Mouse (Mus musculus): ENCODE measurements around the gene Rdm1.

The Rdm1 gene

DNA sequence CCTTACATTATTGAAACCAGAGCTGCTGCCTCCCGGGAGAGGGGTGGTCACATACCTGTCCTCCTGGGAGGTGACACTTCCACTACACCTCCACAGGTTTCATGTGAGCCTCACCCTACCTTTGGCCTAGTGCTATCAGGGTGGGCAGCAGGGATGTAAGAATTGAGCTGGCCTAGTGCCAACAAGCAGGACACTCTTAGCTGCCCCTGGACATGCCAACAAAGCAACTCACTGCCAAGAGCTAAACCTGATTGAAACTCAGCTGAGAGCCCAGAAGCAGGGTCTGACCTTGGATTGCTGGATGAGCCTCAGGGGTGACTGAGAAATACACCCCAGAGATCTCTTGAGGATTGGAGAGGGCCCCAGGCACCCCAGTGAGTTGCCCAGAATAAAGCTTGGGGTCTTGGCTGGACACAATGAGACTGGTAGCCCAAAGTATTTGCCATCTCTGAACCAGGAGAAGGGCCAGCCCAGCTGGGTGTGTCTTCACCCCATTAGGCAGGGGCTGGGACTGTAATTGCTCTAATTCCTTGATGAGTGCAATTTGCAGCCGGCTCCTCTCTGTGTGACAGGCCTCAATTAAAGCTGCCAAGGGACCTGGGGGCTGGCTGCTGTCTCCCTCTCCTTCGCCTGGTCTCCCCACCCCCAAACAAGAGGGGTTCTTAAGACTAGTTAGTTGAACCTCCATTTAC lies 53.8 kb downstream of the Rdm1 start:
- no peak for DNase-seq (ENCODE audit: low spot score in 2 of 2)

DNA sequence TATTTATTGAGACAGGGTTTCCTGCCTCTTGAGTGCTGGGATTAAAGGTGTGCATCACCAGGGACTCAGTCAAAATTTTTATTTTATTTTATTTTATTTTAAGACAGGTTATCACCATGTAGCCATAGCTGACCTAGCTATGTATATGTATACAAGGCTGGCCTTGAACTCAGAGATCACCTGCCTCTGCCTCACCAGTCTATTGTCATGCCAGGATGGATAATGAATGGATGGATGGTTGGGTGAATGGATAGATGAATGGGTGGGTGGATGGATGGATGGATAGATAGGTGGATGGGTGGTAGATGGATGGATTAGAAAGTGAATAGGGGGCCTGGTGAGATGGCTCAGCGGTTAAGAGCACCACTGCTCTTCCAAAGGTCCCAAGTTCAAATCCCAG lies 55.0 kb downstream of the Rdm1 start:
- no peak for DNase-seq (ENCODE audit: low spot score in 2 of 2)

- DNase-seq (ENCODE audit: low spot score in 2 of 2), result no peak
These were observed 55.5 kb downstream of the Rdm1 start for GRCm38 (mm10) chr11:101682410-101682960.
